Mouse (Mus musculus) hindbrain, embryonic 15.5 days (tissue): ENCODE measurements around the gene 2410137M14Rik. TPM values are rescaled to one million over a fixed set of nuclear protein-coding genes. Genes with fewer than 3 reads are reported as not detected.
"Not testable (repeated sequence)": the region's sequence is repeated elsewhere in the genome, so short reads cannot be mapped to it uniquely, and the experiment has no call there.

Source experiments
- ATAC-seq: fragments of 200-750 bp; cut with Nextera tagmentation; 2 replicates; pipeline ENCODE4 v1.8.0; 2017; ENCODE audit warnings: low read depth, moderate number of reproducible peaks, moderate TSS enrichment; ENCODE audit not compliant: low FRiP score
- H3K27ac ChIP-seq: fragments of 300-500 bp; sonication (generic); replicated peaks from 2 replicates; pipeline ENCODE4 v1.5.1; 2015; ENCODE audit warnings: mild to moderate bottlenecking, inconsistent platforms
- H3K27me3 ChIP-seq: fragments of 300-500 bp; sonication (generic); 2 replicates; pipeline ENCODE4 v1.6.1; 2015; ENCODE audit warnings: control low read depth, inconsistent platforms
- H3K36me3 ChIP-seq: fragments of 300-500 bp; sonication (generic); 2 replicates; pipeline ENCODE4 v1.6.1; 2015; ENCODE audit warnings: control low read depth, inconsistent platforms
- H3K4me1 ChIP-seq: fragments of 300-500 bp; sonication (generic); replicated peaks from 2 replicates; pipeline ENCODE4 v1.6.1; 2015; ENCODE audit warnings: control low read depth, inconsistent platforms
- H3K4me2 ChIP-seq: fragments of 300-500 bp; sonication (generic); 2 replicates; pipeline ENCODE4 v1.6.1; 2015; ENCODE audit warnings: moderate library complexity, mild to moderate bottlenecking, inconsistent platforms
- H3K4me3 ChIP-seq: fragments of 300-500 bp; sonication (generic); 2 replicates; pipeline ENCODE4 v1.5.1; 2015; ENCODE audit warnings: mild to moderate bottlenecking, inconsistent platforms
- H3K9ac ChIP-seq: fragments of 300-500 bp; sonication (generic); 2 replicates; pipeline ENCODE4 v1.6.1; 2015; ENCODE audit warnings: inconsistent platforms
- H3K9me3 ChIP-seq: fragments of 300-500 bp; sonication (generic); 2 replicates; pipeline ENCODE4 v1.6.1; 2016; ENCODE audit warnings: control low read depth, inconsistent platforms
- WGBS: fragments of 180-500 bp; shearing (Covaris S2); methylation state at CpG from one replicate; pipeline ENCODE4 v1.1.7; 2015; 5-methylcytosine and 5-hydroxymethylcytosine counted together
- polyA plus RNA-seq: library from polyadenylated mRNA; unstranded; fragments of >200 nt; fragmentation: Nextera tagmentation; extraction: Ambion mirVana; gene quantifications from 2 replicates; pipeline ENCODE4 v1.2.1, GENCODE M21; 2015

Gene 2410137M14Rik
- polyA plus RNA-seq, 1 experiment from 2014 or later, result 0.30 TPM

DNA sequence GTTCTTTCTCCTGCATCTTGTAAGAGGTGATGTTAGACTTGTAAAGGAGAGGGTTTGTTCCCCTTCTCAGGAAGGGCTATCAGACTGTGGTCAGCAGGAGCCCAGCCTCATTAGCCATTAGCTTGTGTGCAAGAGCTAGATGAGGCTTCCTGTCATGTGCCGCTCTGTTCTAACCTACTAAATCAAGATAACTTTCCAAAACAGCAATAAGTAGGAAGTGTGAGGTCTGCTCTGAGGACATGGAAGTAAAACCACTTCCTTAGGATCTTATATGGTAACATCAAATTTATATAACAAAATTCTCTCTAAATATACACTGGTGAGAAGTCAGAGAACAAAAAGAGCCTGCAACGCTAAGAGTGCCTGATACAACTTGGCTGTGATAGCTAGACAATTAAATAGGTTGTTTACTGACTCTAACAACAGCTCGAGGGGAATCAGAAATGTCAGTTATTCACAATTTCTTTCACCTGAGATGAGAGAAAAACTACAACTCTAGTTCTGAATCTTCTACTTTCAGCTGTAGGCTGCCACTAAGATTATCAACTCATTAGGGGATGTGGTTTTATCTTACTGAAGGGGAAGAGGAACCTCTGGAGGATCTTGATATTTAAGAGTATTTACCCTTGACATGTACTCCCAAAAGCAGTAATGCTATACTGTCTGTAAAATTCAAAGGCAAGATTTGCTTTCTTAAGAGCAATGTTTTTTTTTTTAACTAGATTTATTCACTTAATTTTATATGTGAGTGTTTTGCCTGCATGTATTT, 11.5 kb upstream of the 2410137M14Rik start:
- Histone ChIP-seq H3K27me3 (peaks cover 21% of the 10 kb centered on the region), H3K4me2 (no peak overlapping the region), H3K4me1 (no peaks in the 10 kb centered on the region), H3K27ac (no peak overlapping the region), H3K36me3 (no peaks in the 10 kb centered on the region), H3K9me3 (no peaks in the 10 kb centered on the region), H3K4me3 (no peak overlapping the region), H3K9ac (no peak overlapping the region)
- WGBS, result 80% methylated on average over 3 of the region's 3 CpGs
- ATAC-seq, result no peak

DNA sequence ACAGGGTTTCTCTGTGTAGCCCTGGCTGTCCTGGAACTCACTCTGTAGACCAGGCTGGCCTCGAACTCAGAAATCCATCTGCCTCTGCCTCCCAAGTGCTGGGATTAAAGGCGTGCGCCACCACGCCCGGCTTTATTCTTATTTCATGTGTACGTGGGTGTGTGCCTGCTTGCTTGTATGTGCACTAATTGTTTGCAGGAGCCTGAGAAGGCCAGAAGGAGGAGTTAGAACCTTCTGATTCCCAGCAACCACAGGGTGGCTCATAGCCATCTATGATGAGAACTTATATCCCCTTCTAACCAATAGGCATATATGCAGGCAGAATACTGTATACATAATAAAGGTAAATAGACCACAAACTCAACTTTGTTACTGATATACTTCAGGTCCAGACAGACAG, 9.6 kb upstream of the 2410137M14Rik start:
- H3K9me3 ChIP-seq, result not testable (repeated sequence)

DNA sequence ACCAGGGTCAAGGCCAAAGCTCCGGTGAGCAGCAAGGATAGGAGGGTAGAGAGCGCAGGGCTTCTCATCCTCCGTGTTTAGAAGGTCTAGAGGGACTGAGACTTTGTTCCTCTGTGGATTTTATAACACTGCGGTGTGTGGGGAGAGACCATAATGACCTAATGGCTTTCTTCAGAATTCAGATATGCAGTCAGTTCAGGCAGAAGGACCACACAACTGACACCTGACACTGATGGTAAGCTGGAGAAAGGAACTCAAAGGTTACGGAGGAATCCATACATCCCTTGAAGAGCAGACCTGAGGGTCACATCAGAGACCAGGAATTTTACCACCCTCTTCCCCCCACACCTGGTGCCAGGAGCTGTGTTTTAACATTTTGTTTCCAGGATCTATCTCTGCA, 8.4 kb upstream of the 2410137M14Rik start, which contains the start of gene H2-M5:
Gene H2-M5, minus strand, starts transcription at position 101 of the 400 bp plus-strand sequence.
- peak within 1 kb of the TSS; percentile 32 for H3K4me2 ChIP-seq
- no peaks in the 10 kb centered on the region for H3K9me3 ChIP-seq
- H3K36me3 ChIP-seq, result no peaks in the 10 kb centered on the region
- peak within 1 kb of the TSS; percentile 12 for H3K4me3 ChIP-seq
- ATAC-seq, result no peak
- peaks cover 23% of the 10 kb centered on the region for H3K27me3 ChIP-seq
- H3K9ac ChIP-seq, result no peak within 1 kb of the TSS
- H3K4me1 ChIP-seq, result no peaks in the 10 kb centered on the region
- WGBS, result 33% methylated on average over 5 of the region's 5 CpGs
- no peak within 1 kb of the TSS for H3K27ac ChIP-seq

More for the DNA sequence above, 9.6 kb upstream of the 2410137M14Rik start:
- H3K27ac ChIP-seq, H3K9ac ChIP-seq, H3K4me1 ChIP-seq, H3K4me2 ChIP-seq, H3K4me3 ChIP-seq, ATAC-seq, H3K36me3 ChIP-seq: not testable (repeated sequence)
- peaks cover 23% of the 10 kb centered on the region for H3K27me3 ChIP-seq
- 96% methylated on average over 6 of the region's 6 CpGs for WGBS

DNA sequence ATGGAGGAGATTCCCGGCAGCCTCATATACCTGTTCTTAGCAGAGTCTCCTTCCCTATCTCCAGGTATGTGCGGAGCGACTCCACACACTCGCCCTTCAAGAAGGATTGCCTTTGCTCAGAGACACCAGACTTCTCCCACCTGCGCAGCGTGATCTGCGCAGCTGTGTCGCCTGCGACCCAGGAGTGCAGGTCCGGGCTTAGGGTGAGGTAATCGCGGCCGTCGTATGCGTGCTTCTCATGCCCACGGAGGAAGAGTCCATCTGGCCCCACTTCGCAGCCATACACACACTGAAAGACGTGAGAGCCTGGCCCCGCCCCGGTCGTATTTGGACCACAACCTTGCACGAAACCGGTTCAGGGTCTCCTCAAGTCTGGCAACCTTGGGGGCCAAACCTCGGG, 7.4 kb upstream of the 2410137M14Rik start:
- Histone ChIP-seq H3K27me3 (peaks cover 23% of the 10 kb centered on the region), H3K4me1 (no peaks in the 10 kb centered on the region), H3K9me3 (no peaks in the 10 kb centered on the region), H3K4me2 (peak overlapping the region; percentile 32), H3K36me3 (no peaks in the 10 kb centered on the region), H3K27ac (no peak overlapping the region), H3K9ac (no peak overlapping the region), H3K4me3 (peak overlapping the region; percentile 12)
- ATAC-seq, result no peak; the same call in 1 of the 2 replicates
- WGBS, result 8% methylated on average over 24 of the region's 24 CpGs

DNA sequence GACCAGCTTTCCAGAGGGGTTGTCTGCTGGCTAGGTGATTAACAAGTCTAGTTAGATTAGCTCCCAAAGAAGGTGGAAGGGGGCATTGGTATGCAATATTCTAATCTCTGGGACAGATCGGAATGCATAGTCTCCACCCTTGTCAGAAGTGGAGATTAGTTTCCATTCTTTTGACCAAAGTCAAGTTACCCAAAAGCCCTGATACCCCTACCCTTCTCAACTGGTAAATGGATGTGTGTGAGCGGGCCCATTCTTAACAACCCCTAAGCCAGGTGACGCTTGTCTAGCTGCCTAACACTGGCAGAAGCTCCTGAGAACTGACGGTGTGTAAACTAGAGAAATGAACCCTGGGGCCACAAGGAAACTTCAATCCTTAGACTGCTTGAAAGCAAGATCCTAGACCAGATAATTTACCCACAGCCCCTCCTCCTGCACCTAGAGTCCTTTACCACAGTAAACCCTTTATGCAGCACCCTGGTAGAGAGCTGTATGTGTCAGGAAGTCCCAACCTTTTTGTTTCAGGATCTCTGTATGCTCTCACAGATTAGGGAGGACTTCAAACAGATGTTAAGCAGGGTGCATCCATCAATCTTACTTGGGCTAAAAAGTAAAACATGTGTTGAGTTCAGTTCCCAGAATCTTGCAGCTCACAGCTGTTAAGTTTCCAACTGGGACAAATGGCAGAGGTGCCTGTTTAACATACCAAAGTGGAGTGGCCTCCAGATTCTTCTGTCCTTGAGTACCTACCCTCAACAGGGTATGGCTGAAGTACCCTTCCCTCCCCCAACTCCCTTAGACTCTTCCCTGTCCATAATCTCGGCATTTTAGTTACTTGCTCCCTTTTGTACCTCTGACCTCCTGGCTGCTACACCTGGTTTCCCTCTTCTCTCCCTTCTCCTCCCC, 1.5 kb upstream of the 2410137M14Rik start:
- no peak for ATAC-seq
- no peak overlapping the region for H3K4me2 ChIP-seq
- no peak overlapping the region for H3K27ac ChIP-seq
- no peak overlapping the region for H3K9ac ChIP-seq
- H3K36me3 ChIP-seq, result no peaks in the 10 kb centered on the region
- peaks cover 2% of the 10 kb centered on the region for H3K27me3 ChIP-seq
- H3K4me3 ChIP-seq, result no peak overlapping the region
- no peaks in the 10 kb centered on the region for H3K4me1 ChIP-seq
- 50% methylated on average over 5 of the region's 5 CpGs for WGBS
- H3K9me3 ChIP-seq, result no peaks in the 10 kb centered on the region

DNA sequence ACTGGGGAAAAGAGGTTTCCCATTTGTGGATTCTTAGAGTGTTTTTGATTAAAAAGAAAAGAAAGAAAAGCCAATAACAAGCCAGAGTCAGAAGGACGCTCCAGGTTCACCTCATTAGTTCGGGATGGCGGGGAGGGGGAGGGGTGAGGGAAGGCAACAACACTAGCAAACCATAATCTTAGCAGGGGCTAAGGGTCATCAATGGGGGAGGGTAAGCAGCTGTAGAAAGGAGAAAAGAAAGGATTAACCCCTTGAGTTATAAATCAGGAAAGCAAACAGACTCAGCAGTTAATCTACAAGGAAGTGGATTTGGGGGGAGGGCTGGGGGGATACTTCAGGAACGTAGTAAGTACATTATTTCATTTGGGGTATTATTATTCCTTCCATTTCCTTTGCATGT, 808 bp upstream of the 2410137M14Rik start:
- Histone ChIP-seq H3K9me3 (no peaks in the 10 kb centered on the region), H3K36me3 (no peaks in the 10 kb centered on the region), H3K27me3 (no peaks in the 10 kb centered on the region), H3K4me1 (no peaks in the 10 kb centered on the region), H3K9ac (no peak overlapping the region), H3K4me2 (no peak overlapping the region), H3K4me3 (no peak overlapping the region), H3K27ac (no peak overlapping the region)
- no peak for ATAC-seq
- WGBS, result 14% methylated on average over 4 of the region's 4 CpGs

DNA sequence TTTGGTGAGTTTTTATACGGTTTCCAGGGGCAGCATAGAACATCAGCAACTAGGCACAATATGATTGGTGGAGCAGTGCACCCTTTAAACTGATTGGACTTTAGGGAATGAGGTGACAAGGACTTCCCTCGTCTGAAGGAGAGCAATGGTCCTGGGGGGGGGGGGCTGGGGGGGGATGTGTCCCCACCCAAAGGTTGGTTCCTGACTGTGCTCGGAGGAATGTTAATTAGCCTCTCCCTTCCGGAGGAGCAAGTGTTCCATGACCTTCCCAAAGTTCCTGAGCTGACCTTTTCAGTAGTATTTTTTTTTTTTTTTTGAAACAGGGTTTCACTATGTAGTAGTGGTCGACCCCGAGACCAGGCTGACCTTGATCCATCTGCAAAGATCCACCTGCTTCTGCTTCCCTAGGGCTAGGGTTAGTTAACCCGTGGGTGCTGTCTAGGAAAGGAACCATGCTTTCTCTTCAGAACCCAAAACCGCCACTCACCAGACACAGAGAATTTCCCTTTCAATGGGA, 7.7 kb downstream of the 2410137M14Rik start:
- Histone ChIP-seq H3K4me1 (no peaks in the 10 kb centered on the region), H3K27ac (no peak overlapping the region), H3K27me3 (no peaks in the 10 kb centered on the region), H3K4me3 (no peak overlapping the region), H3K36me3 (no peaks in the 10 kb centered on the region), H3K9ac (no peak overlapping the region), H3K9me3 (no peaks in the 10 kb centered on the region), H3K4me2 (no peak overlapping the region)
- 81% methylated on average over 8 of the region's 8 CpGs for WGBS
- no peak for ATAC-seq

DNA sequence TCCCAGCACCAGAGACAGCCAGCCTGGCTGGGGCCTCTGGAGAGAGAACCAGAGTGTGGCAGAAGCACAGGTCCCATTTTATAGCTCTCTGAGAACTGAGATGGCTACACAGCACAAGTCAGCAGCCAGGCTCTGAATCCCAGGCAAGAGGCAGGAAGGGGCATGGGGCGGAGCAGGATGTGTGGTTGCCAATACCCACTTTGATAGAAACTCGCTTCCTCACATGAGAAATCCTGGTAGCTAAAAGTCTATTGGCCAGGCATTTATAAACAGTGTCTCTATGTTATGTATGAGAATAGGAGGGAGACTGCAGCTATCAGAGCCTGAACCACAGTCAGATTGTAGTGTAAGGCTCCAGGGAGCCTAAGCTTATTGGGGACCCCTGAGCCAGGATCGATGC, 8.2 kb downstream of the 2410137M14Rik start:
- H3K4me3 ChIP-seq, result no peak overlapping the region
- H3K27ac ChIP-seq, result no peak overlapping the region
- ATAC-seq, result no peak
- H3K36me3 ChIP-seq, result no peaks in the 10 kb centered on the region
- H3K4me1 ChIP-seq, result no peaks in the 10 kb centered on the region
- H3K4me2 ChIP-seq, result no peak overlapping the region
- WGBS, result 87% methylated on average over 3 of the region's 3 CpGs
- no peaks in the 10 kb centered on the region for H3K27me3 ChIP-seq
- no peak overlapping the region for H3K9ac ChIP-seq
- H3K9me3 ChIP-seq, result no peaks in the 10 kb centered on the region

DNA sequence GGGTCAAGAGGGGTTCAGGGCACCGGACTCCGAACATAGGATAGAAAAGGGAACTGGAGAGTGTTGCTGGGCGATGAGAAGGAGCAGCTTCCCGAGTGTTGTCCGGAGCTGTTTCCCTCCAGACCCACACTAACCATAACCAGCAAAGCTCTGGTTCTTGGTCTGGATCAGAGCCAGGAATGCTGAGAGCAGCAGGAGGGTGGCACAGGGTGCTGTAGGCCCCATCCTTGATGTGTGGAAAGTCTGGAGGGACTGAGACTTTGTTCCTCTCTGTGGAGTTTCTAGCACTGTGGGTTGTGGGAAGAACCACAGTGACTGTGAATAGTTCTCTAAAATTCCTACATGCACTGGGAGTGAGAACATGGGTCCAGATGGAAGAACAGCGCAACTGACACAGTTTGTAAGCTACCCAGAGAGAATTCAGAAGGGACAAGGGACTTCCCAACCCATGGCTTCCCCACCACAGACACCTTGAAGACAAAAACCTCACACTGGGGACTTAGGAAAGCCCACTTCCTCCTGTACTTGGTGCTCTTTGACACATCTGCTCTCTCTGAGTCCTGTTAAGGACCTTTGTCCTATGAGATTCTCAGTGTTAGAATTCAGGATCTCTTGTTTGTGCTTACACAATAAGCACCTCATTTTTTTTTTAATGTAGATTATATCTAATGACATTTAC, 9.7 kb downstream of the 2410137M14Rik start:
- Histone ChIP-seq H3K9me3 (no peaks in the 10 kb centered on the region), H3K27ac (no peak overlapping the region), H3K36me3 (no peaks in the 10 kb centered on the region), H3K4me1 (no peaks in the 10 kb centered on the region), H3K4me2 (no peak overlapping the region), H3K9ac (no peak overlapping the region), H3K27me3 (no peaks in the 10 kb centered on the region), H3K4me3 (no peak overlapping the region)
- WGBS, result 89% methylated on average over 6 of the region's 6 CpGs
- ATAC-seq, result no peak

DNA sequence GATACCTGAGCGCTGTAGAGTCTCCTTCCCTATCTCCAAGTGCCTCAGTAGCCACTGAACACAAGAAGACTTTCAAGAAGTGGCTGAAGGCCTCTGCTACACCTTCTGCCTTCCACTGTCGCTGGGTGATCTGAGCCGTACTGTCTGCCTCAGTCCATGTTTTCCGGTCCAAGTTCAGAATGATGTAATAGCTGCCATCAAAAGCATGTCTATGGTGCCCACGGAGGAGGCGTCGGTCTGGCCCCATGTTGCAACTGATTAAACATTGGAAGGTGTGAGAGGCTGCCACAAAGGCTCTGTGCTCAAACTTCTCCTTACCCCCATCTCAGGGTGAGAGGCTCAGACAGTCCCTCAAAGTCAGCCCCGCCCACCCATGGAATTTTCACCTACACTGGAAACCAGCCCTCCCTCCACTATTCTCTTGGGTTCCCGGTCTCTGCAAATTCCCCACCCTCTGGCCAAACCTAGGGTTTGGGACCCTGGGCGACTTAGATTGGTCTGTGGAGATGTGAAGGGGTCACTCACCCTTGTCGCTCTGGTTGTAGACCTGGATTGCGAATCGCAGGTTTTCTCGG, 10.6 kb downstream of the 2410137M14Rik start:
- WGBS, result 89% methylated on average over 14 of the region's 14 CpGs
- Histone ChIP-seq H3K9ac (no peak overlapping the region), H3K4me1 (no peaks in the 10 kb centered on the region), H3K27me3 (no peaks in the 10 kb centered on the region), H3K36me3 (no peaks in the 10 kb centered on the region), H3K4me2 (no peak overlapping the region), H3K4me3 (no peak overlapping the region), H3K9me3 (no peaks in the 10 kb centered on the region), H3K27ac (no peak overlapping the region)
- no peak for ATAC-seq

DNA sequence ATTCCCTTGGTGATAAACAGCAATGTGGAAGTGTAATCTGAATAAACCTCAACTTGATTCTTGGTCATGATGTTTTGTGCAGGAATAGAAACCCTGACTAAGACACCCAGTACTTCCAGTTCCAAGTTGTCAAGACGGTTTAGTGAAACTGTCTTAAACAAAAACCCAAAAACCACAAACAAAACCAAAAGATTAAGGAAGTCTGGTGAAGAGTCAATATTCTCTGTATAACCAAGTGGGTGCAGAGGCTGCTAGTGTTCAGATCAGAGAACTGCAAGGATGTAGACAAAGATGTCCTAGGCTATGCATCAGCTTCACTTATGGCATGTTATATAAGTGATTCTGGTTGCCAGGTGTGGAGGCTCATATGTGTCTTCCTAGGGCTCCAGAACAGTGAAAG, 14.2 kb downstream of the 2410137M14Rik start:
- Histone ChIP-seq H3K4me2 (no peak overlapping the region), H3K27ac (no peak overlapping the region), H3K9me3 (no peaks in the 10 kb centered on the region), H3K36me3 (no peaks in the 10 kb centered on the region), H3K4me3 (no peak overlapping the region), H3K9ac (no peak overlapping the region), H3K4me1 (no peaks in the 10 kb centered on the region), H3K27me3 (no peaks in the 10 kb centered on the region)
- ATAC-seq, result no peak
- 91% methylated on average over 1 of the region's 1 CpGs for WGBS
